Mouse (Mus musculus) C2C12 (cell line): ENCODE results near the gene Tmem254c. TPM values are rescaled to one million over a fixed set of nuclear protein-coding genes. Genes with fewer than 3 reads are reported as not detected.
"Not testable (repeated sequence)": the region's sequence is repeated elsewhere in the genome, so short reads cannot be mapped to it uniquely, and the experiment has no call there.

Experiments used
- H3K27me3 ChIP-seq: one replicate; pipeline ENCODE4 v1.6.1; 2011; ENCODE audit not compliant: control insufficient read depth, insufficient read depth, insufficient read length
- H3K36me3 ChIP-seq: one replicate; pipeline ENCODE4 v1.6.1; 2011; ENCODE audit not compliant: control insufficient read depth, insufficient read depth
- H3K4me3 ChIP-seq: one replicate; pipeline ENCODE4 v1.5.1; 2011; ENCODE audit warnings: mild to moderate bottlenecking, control low read depth; ENCODE audit not compliant: poor library complexity, insufficient read depth, severe bottlenecking
- H3K79me2 ChIP-seq: one replicate; pipeline ENCODE4 v1.6.1; 2011; ENCODE audit not compliant: control insufficient read depth, insufficient read depth
- H3K79me3 ChIP-seq: one replicate; pipeline ENCODE4 v1.6.1; 2011; ENCODE audit warnings: low read depth, control low read depth
- H3ac ChIP-seq: one replicate; pipeline ENCODE3; 2011; ENCODE audit warnings: low read depth; ENCODE audit not compliant: control insufficient read depth, insufficient read length
- long read RNA-seq, 2 experiments: library from polyadenylated mRNA; unstranded; transcript quantifications; one replicate each; pipeline ENCODE4 v2.0.0; 2019 to 2020
- polyA plus RNA-seq: library from polyadenylated mRNA; unstranded; fragments of >200 nt; fragmentation: generic; extraction: Trizol; gene quantifications from one replicate; pipeline ENCODE4 v1.2.1, GENCODE M21; 2012; ENCODE audit warnings: missing spikeins

Gene Tmem254c
- polyA plus RNA-seq, result 3.7 TPM
- long read RNA-seq, experiment 1, transcript Tmem254c-202 (4 exons, 1,211 nt), result major isoform, 6 of 6 reads
- long read RNA-seq, experiment 1, partial matches to known transcripts, result 0 of 6 reads
- long read RNA-seq, experiment 1, other reads (novel, unspliced or antisense), result 0 of 6 reads
- long read RNA-seq, experiment 2, transcript Tmem254c-202 (4 exons, 1,211 nt), result major isoform, 5 of 5 reads
- long read RNA-seq, experiment 2, partial matches to known transcripts, result 0 of 5 reads
- long read RNA-seq, experiment 2, other reads (novel, unspliced or antisense), result 0 of 5 reads

GRCm38 (mm10) chr14:26067325-26067633 is at the start of gene Tmem254c:
TSS of gene Tmem254c (minus strand) at chr14:26067355.
- not testable (repeated sequence) for H3K4me3 ChIP-seq, H3K27me3 ChIP-seq, H3ac ChIP-seq, H3K79me2 ChIP-seq, H3K36me3 ChIP-seq, H3K79me3 ChIP-seq

GRCm38 (mm10) chr14:26097622-26098021 is 30.5 kb upstream of the Tmem254c start:
- H3K4me3 ChIP-seq, H3K79me2 ChIP-seq, H3K79me3 ChIP-seq, H3K27me3 ChIP-seq, H3ac ChIP-seq, H3K36me3 ChIP-seq: not testable (repeated sequence)

GRCm38 (mm10) chr14:26081997-26082396 is 14.8 kb upstream of the Tmem254c start, which contains the start of gene Cphx3:
TSS of gene Cphx3 (plus strand) at chr14:26082297.
- H3K79me2 ChIP-seq, result not testable (repeated sequence)

GRCm38 (mm10) chr14:26081216-26081615 is 14.1 kb upstream of the Tmem254c start, which contains the start of gene Cphx2:
TSS of gene Cphx2 (plus strand) at chr14:26081516.
- H3K79me3 ChIP-seq, H3ac ChIP-seq, H3K36me3 ChIP-seq, H3K27me3 ChIP-seq, H3K79me2 ChIP-seq, H3K4me3 ChIP-seq: not testable (repeated sequence)

More at GRCm38 (mm10) chr14:26081997-26082396, 14.8 kb upstream of the Tmem254c start, which contains the start of gene Cphx3:
- not testable (repeated sequence) for H3K4me3 ChIP-seq, H3K79me3 ChIP-seq, H3K27me3 ChIP-seq, H3K36me3 ChIP-seq, H3ac ChIP-seq

GRCm38 (mm10) chr14:26076620-26077390 is 9.7 kb upstream of the Tmem254c start:
- not testable (repeated sequence) for H3K79me2 ChIP-seq, H3K4me3 ChIP-seq, H3K27me3 ChIP-seq, H3K36me3 ChIP-seq, H3ac ChIP-seq, H3K79me3 ChIP-seq

- not testable (repeated sequence) for H3K79me3 ChIP-seq, H3K4me3 ChIP-seq, H3K27me3 ChIP-seq, H3K79me2 ChIP-seq, H3K36me3 ChIP-seq, H3ac ChIP-seq
Observed at GRCm38 (mm10) chr14:26066574-26067324, 406 bp downstream of the Tmem254c start.

GRCm38 (mm10) chr14:26059362-26059761 is 7.8 kb downstream of the Tmem254c start:
- not testable (repeated sequence) for H3K36me3 ChIP-seq, H3ac ChIP-seq, H3K4me3 ChIP-seq, H3K79me2 ChIP-seq, H3K27me3 ChIP-seq, H3K79me3 ChIP-seq

GRCm38 (mm10) chr14:26058184-26058583 is 9.0 kb downstream of the Tmem254c start:
- H3ac ChIP-seq, H3K79me2 ChIP-seq, H3K27me3 ChIP-seq, H3K79me3 ChIP-seq, H3K4me3 ChIP-seq, H3K36me3 ChIP-seq: not testable (repeated sequence)

GRCm38 (mm10) chr14:26048767-26049166 is 18.4 kb downstream of the Tmem254c start:
- not testable (repeated sequence) for H3ac ChIP-seq, H3K79me3 ChIP-seq, H3K4me3 ChIP-seq, H3K27me3 ChIP-seq, H3K36me3 ChIP-seq, H3K79me2 ChIP-seq

GRCm38 (mm10) chr14:26047026-26047425 is 20.1 kb downstream of the Tmem254c start:
- not testable (repeated sequence) for H3K27me3 ChIP-seq, H3K79me3 ChIP-seq, H3ac ChIP-seq, H3K4me3 ChIP-seq, H3K36me3 ChIP-seq, H3K79me2 ChIP-seq

GRCm38 (mm10) chr14:26045007-26045406 is 22.1 kb downstream of the Tmem254c start:
- not testable (repeated sequence) for H3K79me2 ChIP-seq, H3ac ChIP-seq, H3K79me3 ChIP-seq, H3K36me3 ChIP-seq, H3K4me3 ChIP-seq, H3K27me3 ChIP-seq
